Mouse (Mus musculus) WW6 (cell line): Measurements from ENCODE around the gene Drg1.

ENCODE experiments used
- DNase-seq: peaks from one replicate; pipeline ENCODE4 v3.0.0-alpha.2; 2013; ENCODE audit warnings: low read depth, low spot score

The Drg1 gene

GRCm38 (mm10) chr11:3266079-3266685, at the start of gene Drg1:
Drg1 (minus strand) TSS chr11:3266415.
- peak; percentile 97 for DNase-seq

GRCm38 (mm10) chr11:3314148-3314547, 47.9 kb upstream of the Drg1 start:
- DNase-seq: peak; percentile 83

GRCm38 (mm10) chr11:3313294-3313693, 47.1 kb upstream of the Drg1 start:
- no peak for DNase-seq

GRCm38 (mm10) chr11:3311586-3312347, 45.6 kb upstream of the Drg1 start:
- no peak for DNase-seq

GRCm38 (mm10) chr11:3310789-3311585, 44.8 kb upstream of the Drg1 start:
- DNase-seq: no peak

GRCm38 (mm10) chr11:3309884-3310283, 43.7 kb upstream of the Drg1 start:
- no peak for DNase-seq

- no peak for DNase-seq
These were observed 41.7 kb upstream of the Drg1 start for GRCm38 (mm10) chr11:3307875-3308274.

GRCm38 (mm10) chr11:3305821-3306220, 39.6 kb upstream of the Drg1 start:
- DNase-seq: no peak

GRCm38 (mm10) chr11:3302792-3303191, 36.6 kb upstream of the Drg1 start:
- DNase-seq: no peak

GRCm38 (mm10) chr11:3302385-3302784, 36.2 kb upstream of the Drg1 start:
- DNase-seq: no peak

- DNase-seq: no peak
These were observed 34.9 kb upstream of the Drg1 start for GRCm38 (mm10) chr11:3301075-3301474.

GRCm38 (mm10) chr11:3298813-3299185, 32.6 kb upstream of the Drg1 start:
- no peak for DNase-seq

GRCm38 (mm10) chr11:3297871-3298812, 31.9 kb upstream of the Drg1 start:
- DNase-seq: no peak

GRCm38 (mm10) chr11:3296056-3296455, 29.8 kb upstream of the Drg1 start:
- no peak for DNase-seq

GRCm38 (mm10) chr11:3294641-3295040, 28.4 kb upstream of the Drg1 start:
- no peak for DNase-seq

- no peak for DNase-seq
These were observed 27.1 kb upstream of the Drg1 start for GRCm38 (mm10) chr11:3293361-3293760.

GRCm38 (mm10) chr11:3292711-3293249, 26.6 kb upstream of the Drg1 start:
- DNase-seq: peak; percentile 89

- DNase-seq: peak; percentile 52
These were observed 25.8 kb upstream of the Drg1 start for GRCm38 (mm10) chr11:3292062-3292421.

- no peak for DNase-seq
These were observed 25.3 kb upstream of the Drg1 start for GRCm38 (mm10) chr11:3291311-3292061.

GRCm38 (mm10) chr11:3290640-3291310, 24.6 kb upstream of the Drg1 start:
- no peak for DNase-seq
